Mouse (Mus musculus): ENCODE results near the gene Rergl.

- no peak for TF ChIP-seq CTCF (IDR thresholded peaks at IDR 0.05)
- no peak for TF ChIP-seq POLR2A (IDR thresholded peaks at IDR 0.05; ENCODE audit: insufficient read depth, low read depth, low read length)
- TF ChIP-seq EP300 (IDR thresholded peaks at IDR 0.05; ENCODE audit: insufficient read depth, low read depth, low read length) = no peak
These were observed 57.8 kb downstream of the Rergl start for GRCm38 (mm10) chr6:139443999-139444398.
